In the genomic region with DNA sequence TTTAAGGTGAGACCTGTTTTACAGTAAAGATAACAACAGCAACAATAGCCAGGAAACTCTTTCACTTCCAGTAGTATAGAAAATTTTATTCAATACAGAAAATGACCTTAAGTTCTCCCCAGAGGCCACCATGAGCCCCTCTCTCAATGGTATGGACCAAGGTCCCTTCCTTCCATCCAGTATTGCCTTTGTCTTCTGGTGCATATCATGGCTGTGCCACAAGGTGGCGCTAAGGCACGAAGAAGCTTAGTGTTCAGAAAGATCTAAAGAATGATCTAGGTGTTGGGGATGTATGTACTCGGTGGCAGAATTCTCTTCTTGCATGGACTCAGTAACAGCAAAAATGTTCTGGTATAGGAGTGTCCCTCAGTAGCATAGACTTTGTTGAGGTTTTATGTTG, we compare ENCODE assay signal across 12 mouse cellular contexts. TPM values are rescaled to one million over a fixed set of nuclear protein-coding genes. Genes with fewer than 3 reads are reported as not detected.
"Had no signal": no experiment of that assay in that cellular context is flagged by ENCODE, and none has a peak within 500 bp of the region (broad histone marks: within the 10 kb centered on the region; RNA-seq: fewer than 3 reads in every experiment).

No protein-coding gene starts in this region.

RNA-seq across cellular contexts. Expression of a gene that starts 11.2 kb away (rescaled TPM):
- total RNA-seq: forebrain, postnatal 0 days; gastrocnemius, adult 18-20 months; gastrocnemius, adult 2 months; gastrocnemius, adult 8-10 months; gastrocnemius, postnatal 10 days; gastrocnemius, postnatal 14 days; gastrocnemius, postnatal 25 days; gastrocnemius, postnatal 36 days; gastrocnemius, postnatal 4 days; heart, adult 18-20 months; heart, adult 2 months; heart, adult 8-10 months had no signal

RNA-seq across cellular contexts. Expression of a gene that starts 21.8 kb away (rescaled TPM):
- total RNA-seq: gastrocnemius, adult 18-20 months; gastrocnemius, adult 2 months; gastrocnemius, postnatal 36 days; heart, adult 18-20 months; heart, adult 2 months had no signal
